Mouse (Mus musculus): ENCODE results near the gene Gls. TPM values are rescaled to one million over a fixed set of nuclear protein-coding genes. Genes with fewer than 3 reads are reported as not detected.

Gene Gls
- polyA plus RNA-seq, 1 experiment from 2014 or later: 40.6 TPM

DNA sequence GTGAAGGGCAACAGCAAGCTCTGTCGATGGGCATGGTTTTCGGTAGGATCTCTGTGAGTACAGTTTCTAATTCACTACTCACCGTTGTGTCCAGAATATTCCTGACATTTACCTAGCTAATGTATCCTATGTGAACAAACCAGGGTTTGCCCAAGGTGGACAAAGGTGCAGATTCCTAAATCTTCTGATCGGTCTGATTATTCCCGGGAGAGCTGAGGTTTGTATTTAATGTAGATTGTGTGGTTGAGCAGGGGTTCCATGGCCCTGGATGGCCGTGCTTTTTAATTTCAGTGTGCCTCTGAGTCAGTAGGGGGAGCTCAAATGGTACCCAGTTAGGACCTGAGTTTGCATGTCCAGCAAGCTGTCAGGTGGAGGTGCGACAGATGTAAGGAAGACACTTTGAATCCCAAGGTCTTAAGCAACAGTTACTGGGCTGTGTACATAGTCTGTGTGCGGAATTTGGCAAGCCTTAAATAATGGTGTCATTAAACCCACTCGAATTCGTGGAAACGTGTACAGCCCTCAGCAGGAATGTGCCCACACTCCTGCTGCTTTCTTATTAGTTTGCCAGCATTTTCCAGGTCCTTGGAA is 101.2 kb downstream of the Gls start:
- Histone ChIP-seq H3K9ac (no peak overlapping the region), H3K4me1 (no peaks in the 10 kb centered on the region), H3K9me3 (no peaks in the 10 kb centered on the region), H3K27me3 (no peaks in the 10 kb centered on the region), H3K36me3 (replicated peaks) (peaks cover 3% of the 10 kb centered on the region; the same call in 1 of the 2 replicates), H3K4me2 (no peak overlapping the region), H3K4me3 (replicated peaks) (no peak overlapping the region), H3K27ac (no peak overlapping the region)
- 87% methylated on average over 11 of the region's 11 CpGs for whole genome bisulfite sequencing
- ATAC-seq (ENCODE audit: low FRiP score): no peak

DNA sequence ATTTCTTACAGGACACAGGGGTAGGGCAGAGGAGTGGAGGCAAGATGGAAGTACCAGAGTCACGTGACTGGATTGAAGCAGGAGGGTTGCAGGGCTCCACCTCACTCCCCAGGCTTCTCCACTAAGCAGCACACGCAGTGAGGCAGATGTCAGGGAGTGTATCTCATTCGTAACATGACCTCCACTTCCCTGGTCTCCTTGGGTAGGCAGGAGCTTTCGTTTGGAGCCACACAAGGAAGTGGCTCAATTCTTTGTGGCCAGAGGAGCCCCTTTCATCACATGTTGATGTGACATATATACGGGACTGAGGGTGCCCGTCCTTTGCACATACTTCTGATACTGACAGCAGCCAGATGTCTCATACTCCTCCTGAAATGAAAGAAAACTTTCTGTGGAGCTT is 103.2 kb downstream of the Gls start:
- Histone ChIP-seq H3K4me3 (replicated peaks) (no peak overlapping the region), H3K9me3 (no peaks in the 10 kb centered on the region), H3K4me1 (no peaks in the 10 kb centered on the region), H3K4me2 (no peak overlapping the region), H3K27ac (no peak overlapping the region), H3K9ac (no peak overlapping the region), H3K27me3 (no peaks in the 10 kb centered on the region), H3K36me3 (replicated peaks) (peaks cover 8% of the 10 kb centered on the region)
- no peak for ATAC-seq (ENCODE audit: low FRiP score)
- 74% methylated on average over 6 of the region's 6 CpGs for WGBS

DNA sequence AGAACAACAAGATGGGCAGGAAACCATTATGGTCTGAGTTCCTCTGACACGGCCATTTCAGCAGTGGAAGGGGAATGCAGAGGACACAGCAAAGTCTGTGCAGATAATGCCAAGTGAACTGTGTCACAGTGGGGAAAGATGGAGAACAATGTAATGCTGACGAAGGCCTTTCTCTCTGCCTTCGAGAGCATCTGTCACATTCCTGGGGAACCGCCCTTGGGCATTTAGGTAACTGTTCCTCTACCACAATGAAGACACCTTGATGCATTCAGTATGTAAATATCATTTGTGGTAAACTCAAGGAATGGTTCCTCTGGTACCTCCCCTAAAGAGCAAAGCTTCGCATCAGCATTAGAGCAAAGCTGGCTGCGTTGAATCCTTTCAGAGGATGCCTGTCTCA is 105.7 kb downstream of the Gls start:
- Histone ChIP-seq H3K9me3 (no peaks in the 10 kb centered on the region), H3K36me3 (replicated peaks) (peaks cover 8% of the 10 kb centered on the region), H3K4me2 (no peak overlapping the region), H3K9ac (no peak overlapping the region), H3K4me1 (no peaks in the 10 kb centered on the region), H3K27me3 (no peaks in the 10 kb centered on the region), H3K4me3 (replicated peaks) (no peak overlapping the region), H3K27ac (no peak overlapping the region)
- 94% methylated on average over 6 of the region's 6 CpGs for WGBS
- ATAC-seq (ENCODE audit: low FRiP score): no peak

DNA sequence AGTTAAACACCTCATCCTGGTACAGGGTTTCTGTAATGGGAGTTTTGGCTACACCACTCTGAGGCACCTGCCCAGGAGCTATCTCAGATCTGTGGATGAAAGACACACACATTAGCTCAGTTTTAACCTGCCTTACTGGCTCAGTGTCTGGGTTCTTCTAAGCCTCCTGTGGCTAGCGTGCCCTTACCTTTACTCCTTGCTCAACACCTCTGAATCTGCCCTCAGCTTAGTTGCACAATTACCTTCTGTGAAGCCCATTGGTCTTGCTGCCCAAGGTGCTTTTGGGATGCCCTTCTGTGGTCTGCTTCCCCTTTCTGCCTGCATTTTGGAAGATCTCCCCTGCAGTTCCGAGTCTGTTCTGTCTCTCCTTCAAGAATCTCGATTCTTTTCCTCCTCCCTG is 108.2 kb downstream of the Gls start:
- Histone ChIP-seq H3K27ac (no peak overlapping the region), H3K36me3 (replicated peaks) (peaks cover 8% of the 10 kb centered on the region), H3K27me3 (no peaks in the 10 kb centered on the region), H3K4me1 (peaks cover 7% of the 10 kb centered on the region), H3K4me3 (replicated peaks) (no peak overlapping the region), H3K4me2 (no peak overlapping the region), H3K9ac (no peak overlapping the region), H3K9me3 (no peaks in the 10 kb centered on the region)
- 70% methylated on average over 3 of the region's 3 CpGs for WGBS
- no peak for ATAC-seq (ENCODE audit: low FRiP score)

DNA sequence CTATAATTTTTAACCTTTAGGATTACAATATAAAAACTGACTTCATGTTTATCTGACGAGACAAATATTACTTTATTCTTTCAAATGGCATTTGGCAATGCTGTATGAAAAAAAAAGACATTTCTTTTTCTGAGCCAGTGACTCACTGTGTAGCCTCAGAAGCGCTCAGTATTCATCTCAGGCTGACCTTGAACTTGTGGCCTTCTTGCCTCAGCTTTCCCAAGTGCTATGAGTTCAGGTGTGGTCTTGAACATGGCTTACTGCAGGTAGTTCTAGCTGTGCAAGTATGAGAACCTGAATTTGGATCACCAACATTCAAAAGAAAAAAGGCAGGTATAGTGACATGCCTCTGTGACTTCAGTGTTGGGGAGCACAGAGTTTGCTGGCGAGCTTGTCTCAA is 112.0 kb downstream of the Gls start:
- no peaks in the 10 kb centered on the region for H3K27me3 ChIP-seq
- no peak for ATAC-seq (ENCODE audit: low FRiP score)
- no peak overlapping the region for H3K9ac ChIP-seq
- H3K4me2 ChIP-seq: no peak overlapping the region
- peaks cover 16% of the 10 kb centered on the region for H3K4me1 ChIP-seq
- no peak overlapping the region for H3K4me3 ChIP-seq (replicated peaks)
- H3K27ac ChIP-seq: no peak overlapping the region
- no peaks in the 10 kb centered on the region for H3K36me3 ChIP-seq (replicated peaks)
- H3K9me3 ChIP-seq: no peaks in the 10 kb centered on the region
- WGBS: 89% methylated on average over 3 of the region's 3 CpGs

DNA sequence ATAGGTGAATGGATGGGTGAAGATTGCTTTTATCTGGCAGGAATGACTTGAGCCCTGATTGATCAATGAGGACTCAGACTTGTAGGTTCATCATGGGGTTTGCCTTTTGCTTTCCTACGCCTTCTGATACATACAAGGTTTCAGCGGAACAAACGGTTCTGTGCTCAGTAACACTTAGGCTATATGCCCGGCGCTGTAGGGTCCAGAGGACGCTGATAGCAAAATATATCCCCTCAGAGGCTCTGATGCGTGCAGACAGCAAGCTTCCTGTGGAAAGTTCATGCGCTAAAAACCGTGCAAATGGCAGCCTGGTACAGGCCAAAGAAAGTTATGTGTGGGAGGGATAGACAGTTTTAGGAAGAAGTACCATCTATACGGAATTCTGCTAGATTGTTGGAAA is 112.8 kb downstream of the Gls start:
- Histone ChIP-seq H3K4me2 (peak overlapping the region; percentile 95), H3K36me3 (replicated peaks) (no peaks in the 10 kb centered on the region), H3K9me3 (no peaks in the 10 kb centered on the region), H3K4me3 (replicated peaks) (peak overlapping the region; percentile 79), H3K27me3 (no peaks in the 10 kb centered on the region), H3K27ac (no peak overlapping the region), H3K9ac (peak overlapping the region; percentile 62), H3K4me1 (peaks cover 16% of the 10 kb centered on the region)
- ATAC-seq (ENCODE audit: low FRiP score): no peak
- 36% methylated on average over 10 of the region's 10 CpGs for WGBS

DNA sequence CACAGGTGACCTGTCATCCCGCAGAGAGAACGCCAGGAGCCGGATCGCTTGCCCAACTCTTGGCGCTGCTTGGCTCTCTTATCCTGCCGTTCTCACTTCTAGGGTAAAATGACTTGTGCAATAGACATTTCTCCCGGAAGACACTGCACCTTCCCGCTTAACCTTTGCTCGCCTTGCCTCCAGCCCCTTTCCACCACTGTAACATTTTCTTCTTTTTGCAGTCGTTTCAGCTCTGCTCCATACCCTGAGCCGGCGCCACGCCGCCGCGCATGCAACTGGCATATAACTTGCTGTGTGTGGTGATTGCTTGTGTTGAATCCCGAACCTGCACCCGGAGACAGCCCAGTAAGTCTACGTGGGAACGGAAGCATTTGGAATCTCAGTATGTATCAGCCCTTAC is 113.3 kb downstream of the Gls start:
- Histone ChIP-seq H3K36me3 (replicated peaks) (no peaks in the 10 kb centered on the region), H3K9ac (peak overlapping the region; percentile 62), H3K4me2 (peak overlapping the region; percentile 95), H3K4me3 (replicated peaks) (peak overlapping the region; percentile 79), H3K9me3 (no peaks in the 10 kb centered on the region), H3K4me1 (peaks cover 16% of the 10 kb centered on the region), H3K27ac (no peak overlapping the region), H3K27me3 (no peaks in the 10 kb centered on the region)
- WGBS: under 1% methylated on average over 20 of the region's 20 CpGs
- ATAC-seq (ENCODE audit: low FRiP score): peak; percentile 36

DNA sequence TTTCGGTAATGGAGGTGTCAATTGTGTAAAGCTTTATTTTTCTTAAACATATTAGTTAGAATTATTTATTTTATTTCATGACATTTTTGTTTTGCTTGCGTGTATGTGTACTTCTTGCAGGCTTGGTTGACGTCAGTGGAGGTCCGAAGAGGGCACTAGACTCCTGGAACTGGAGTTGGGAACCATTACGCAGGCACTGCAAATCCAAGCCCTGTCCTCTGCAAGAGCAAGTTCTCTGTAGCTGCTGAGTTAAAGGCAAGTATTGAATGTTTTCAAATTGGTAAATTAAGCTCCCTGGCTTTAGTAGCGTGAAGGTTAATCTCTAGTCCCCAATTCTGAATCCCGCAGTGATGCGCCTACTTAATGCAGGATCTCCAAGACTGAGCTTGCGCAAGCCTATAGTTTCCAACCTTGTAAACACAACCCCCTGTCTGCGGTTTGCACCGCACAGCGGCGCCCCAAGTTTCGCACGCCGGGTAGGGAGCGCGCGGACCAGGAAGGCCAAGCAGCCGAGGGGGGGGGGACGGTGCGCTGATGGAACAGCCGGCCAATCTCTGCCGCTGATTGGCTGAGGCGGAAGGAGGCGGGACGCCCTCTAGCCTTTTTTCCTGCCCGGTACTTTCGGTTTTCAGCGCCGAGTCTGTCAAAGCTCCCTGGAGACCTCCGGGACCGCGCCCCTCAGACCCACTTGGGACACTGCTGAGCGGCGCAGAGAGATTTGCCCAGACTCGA is 114.0 kb downstream of the Gls start, which contains the start of gene Stat1:
Gene Stat1, plus strand, starts transcription at position 581 of the 732 bp plus-strand sequence.
- Histone ChIP-seq H3K27ac (peak within 1 kb of the TSS; percentile 27; the same call in 1 of the 2 replicates), H3K4me1 (peaks cover 16% of the 10 kb centered on the region), H3K9me3 (no peaks in the 10 kb centered on the region), H3K27me3 (no peaks in the 10 kb centered on the region), H3K9ac (peak within 1 kb of the TSS; percentile 62), H3K4me2 (peak within 1 kb of the TSS; percentile 95), H3K4me3 (replicated peaks) (peak within 1 kb of the TSS; percentile 79), H3K36me3 (replicated peaks) (no peaks in the 10 kb centered on the region)
- peak; percentile 96 for ATAC-seq (ENCODE audit: low FRiP score)
- 5% methylated on average over 37 of the region's 37 CpGs for WGBS

DNA sequence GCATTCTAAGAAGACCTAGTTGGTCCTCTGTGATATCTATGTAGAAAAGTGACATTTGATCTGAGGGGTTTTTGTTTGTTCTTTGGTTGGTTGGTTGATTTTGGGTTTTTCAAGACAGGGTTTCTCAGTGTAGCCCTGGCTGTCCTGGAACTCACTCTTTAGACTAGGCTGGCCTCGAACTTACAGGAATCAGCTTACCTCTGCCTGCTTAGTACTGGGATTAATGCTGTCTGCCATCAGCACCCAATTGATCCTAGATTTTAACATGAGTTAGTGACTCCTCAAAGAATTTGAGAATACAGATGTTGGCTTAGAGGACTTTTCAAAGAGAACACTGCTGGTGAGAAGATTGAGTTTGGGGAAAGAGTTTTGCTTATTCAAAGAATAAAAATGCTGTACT is 115.3 kb downstream of the Gls start:
- ATAC-seq (ENCODE audit: low FRiP score): no peak
- no peak overlapping the region for H3K9ac ChIP-seq
- H3K27me3 ChIP-seq: no peaks in the 10 kb centered on the region
- peaks cover 20% of the 10 kb centered on the region for H3K4me1 ChIP-seq
- H3K4me3 ChIP-seq (replicated peaks): no peak overlapping the region
- H3K4me2 ChIP-seq: no peak overlapping the region
- no peak overlapping the region for H3K27ac ChIP-seq
- WGBS: 89% methylated on average over 1 of the region's 1 CpGs
- H3K36me3 ChIP-seq (replicated peaks): no peaks in the 10 kb centered on the region
- no peaks in the 10 kb centered on the region for H3K9me3 ChIP-seq

DNA sequence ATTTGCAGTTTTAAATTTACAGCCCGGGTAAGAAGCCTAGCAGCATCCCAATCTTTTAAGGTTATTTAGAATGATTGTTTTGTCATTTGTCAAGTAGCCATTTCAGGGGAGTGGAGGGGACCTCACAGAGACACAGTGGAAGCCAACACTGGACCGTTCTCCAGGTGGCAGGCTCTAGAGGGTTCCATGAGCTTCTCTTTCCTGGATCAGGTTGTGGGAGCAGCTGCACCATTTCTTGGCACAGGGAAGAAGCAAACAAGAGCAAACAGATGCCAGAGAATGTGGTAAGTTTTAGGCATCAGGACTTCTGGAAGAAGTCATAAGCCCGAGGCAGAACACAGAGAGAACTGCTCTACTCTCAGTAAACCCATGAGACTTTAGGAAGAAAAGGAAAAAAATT is 116.6 kb downstream of the Gls start:
- 86% methylated on average over 3 of the region's 3 CpGs for WGBS
- no peaks in the 10 kb centered on the region for H3K9me3 ChIP-seq
- no peak for ATAC-seq (ENCODE audit: low FRiP score)
- no peaks in the 10 kb centered on the region for H3K27me3 ChIP-seq
- no peak overlapping the region for H3K9ac ChIP-seq
- H3K4me2 ChIP-seq: no peak overlapping the region
- no peak overlapping the region for H3K27ac ChIP-seq
- H3K4me1 ChIP-seq: peaks cover 20% of the 10 kb centered on the region
- H3K36me3 ChIP-seq (replicated peaks): no peaks in the 10 kb centered on the region
- H3K4me3 ChIP-seq (replicated peaks): no peak overlapping the region

DNA sequence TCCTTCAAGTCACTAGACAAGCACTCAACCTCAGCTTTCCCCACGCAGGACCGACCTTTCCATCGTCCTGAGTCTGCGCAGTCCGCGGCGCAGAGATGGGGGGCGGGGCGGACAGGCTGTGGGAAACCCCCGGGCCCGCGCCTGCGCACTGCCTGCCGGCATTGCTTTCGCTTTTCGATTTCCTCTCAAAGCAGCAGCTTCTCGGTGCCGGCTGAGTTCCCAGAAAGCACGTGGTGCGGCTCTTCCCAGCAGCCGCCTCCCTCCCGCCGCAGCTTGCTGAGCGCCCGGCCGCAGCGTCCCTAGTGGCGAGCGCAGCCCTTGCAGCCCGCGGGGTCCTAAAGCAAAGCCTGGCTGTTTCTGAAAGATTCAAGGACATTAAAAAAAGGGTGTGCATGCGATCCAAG is 119.4 kb downstream of the Gls start:
- H3K4me2 ChIP-seq: peak overlapping the region; percentile 63
- WGBS: under 1% methylated on average over 32 of the region's 32 CpGs

More for the DNA sequence above, 119.4 kb downstream of the Gls start:
- H3K4me3 ChIP-seq (replicated peaks): peak overlapping the region; percentile 33
- H3K9me3 ChIP-seq: no peaks in the 10 kb centered on the region
- H3K27me3 ChIP-seq: no peaks in the 10 kb centered on the region
- peak overlapping the region; percentile 41; the same call in 1 of the 2 replicates for H3K9ac ChIP-seq
- H3K36me3 ChIP-seq (replicated peaks): no peaks in the 10 kb centered on the region
- ATAC-seq (ENCODE audit: low FRiP score): peak; percentile 98
- peaks cover 8% of the 10 kb centered on the region for H3K4me1 ChIP-seq
- peak overlapping the region; percentile 71 for H3K27ac ChIP-seq

Data from forebrain, embryonic 12.5 days (tissue).